Comparison of ENCODE assay signal across 8 mouse cellular contexts in genomic region chr5:31220448-31221303, GRCm38 (mm10). TPM values are rescaled to one million over a fixed set of nuclear protein-coding genes. Genes with fewer than 3 reads are reported as not detected.
DNase-seq lines count a peak whose midpoint lies in the region; ATAC-seq and TF ChIP-seq lines count a peak whose summit lies in the region.

TSS of gene Ppm1g (minus strand) at chr5:31220687.

- peak within 1 kb of the TSS; percentile 94 for H3K9ac ChIP-seq in ES-Bruce4 (ENCODE audit: low read depth, poor library complexity, severe bottlenecking)
- peak within 1 kb of the TSS; percentile 90 for H3K9ac ChIP-seq in forebrain, embryonic 14.5 days (ENCODE audit: low read length)

- TF ChIP-seq POLR2A in ES-Bruce4 (IDR thresholded peaks at IDR 0.05; ENCODE audit: insufficient read depth, low read length), result peak; percentile 98
- peak; percentile 96 for TF ChIP-seq POLR2A in lung, adult 2 months (IDR thresholded peaks at IDR 0.05; ENCODE audit: borderline replicate concordance, extremely low read depth, low read depth, low read length)

- H3K4me1 ChIP-seq in ES-Bruce4 (ENCODE audit: control insufficient read depth, insufficient read depth, low read length), result no peaks in the 10 kb centered on the region
- peaks cover 5% of the 10 kb centered on the region; the same call in 1 of the 2 replicates for H3K4me1 ChIP-seq in forebrain, embryonic 14.5 days (ENCODE audit: control insufficient read depth, insufficient read depth, low read length)
- peaks cover 6% of the 10 kb centered on the region; the same call in 1 of the 2 replicates for H3K4me1 ChIP-seq in lung, adult 2 months (ENCODE audit: control insufficient read depth, insufficient read depth, low read length)

- peak; percentile 92 for ATAC-seq in cerebellum, adult (ENCODE audit: insufficient number of reproducible peaks, low FRiP score, low TSS enrichment)
- peak; percentile 96 for ATAC-seq in forebrain, embryonic 14.5 days
- peak; percentile 94 for ATAC-seq in neutrophil, adult 5-6 weeks (ENCODE audit: extremely low read depth, insufficient number of reproducible peaks, low FRiP score, poor library complexity, severe bottlenecking)

- H3K4me3 ChIP-seq in ES-Bruce4 (ENCODE audit: low read depth, low read length), result peak within 1 kb of the TSS; percentile 96
- peak within 1 kb of the TSS; percentile 96 for H3K4me3 ChIP-seq in forebrain, embryonic 14.5 days (ENCODE audit: low read depth, low read length)
- peak within 1 kb of the TSS; percentile 90 for H3K4me3 ChIP-seq in lung, adult 2 months (replicated peaks; ENCODE audit: extremely low read depth, low read depth, low read length)

- TF ChIP-seq CTCF in ES-Bruce4 (IDR thresholded peaks at IDR 0.05; ENCODE audit: low read depth, low read length), result no peak
- no peak for TF ChIP-seq CTCF in lung, adult 2 months (IDR thresholded peaks at IDR 0.05; ENCODE audit: insufficient read depth, low read length)

- peak within 1 kb of the TSS; percentile 77 for H3K4me2 ChIP-seq in forebrain, embryonic 14.5 days (ENCODE audit: low read length)

- H3K27me3 ChIP-seq in ES-Bruce4 (ENCODE audit: control insufficient read depth, insufficient read depth, low read length, poor library complexity, severe bottlenecking), result no peaks in the 10 kb centered on the region
- H3K27me3 ChIP-seq in forebrain, embryonic 14.5 days (replicated peaks; ENCODE audit: control insufficient read depth, insufficient read depth, low read length), result no peaks in the 10 kb centered on the region

- peak within 1 kb of the TSS; percentile 85 for H3K27ac ChIP-seq in ES-Bruce4 (ENCODE audit: insufficient read depth, low read length)
- H3K27ac ChIP-seq in forebrain, embryonic 14.5 days (ENCODE audit: low read depth, low read length), result peak within 1 kb of the TSS; percentile 90

- H3K9me3 ChIP-seq in ES-Bruce4 (replicated peaks; ENCODE audit: control insufficient read depth, insufficient read depth, low read length, poor library complexity, severe bottlenecking), result no peaks in the 10 kb centered on the region
- no peaks in the 10 kb centered on the region for H3K9me3 ChIP-seq in forebrain, embryonic 14.5 days (replicated peaks; ENCODE audit: control insufficient read depth, low read length)

- intact Hi-C loops in heart, postnatal 14 days (cut with DNase I), result loop anchor here (2.0 to 10.0 kb wide), 3 partner anchors 20 to 234 kb away; partner anchors contain the start of genes Gm9970, Ift172, Nrbp1 and Zfp512

- DNase-seq in forebrain, embryonic 14.5 days (ENCODE audit: low spot score), result peak; percentile 97
- DNase-seq in heart, postnatal 14 days, result peak; percentile 99 to 100
- DNase-seq in layer of hippocampus, adult 18-20 months (ENCODE audit: low spot score in 2 of 2), result peak; percentile 91 to 96
- peak; percentile 100 for DNase-seq in lung, adult 2 months
- peak; percentile 92 to 93 for DNase-seq in thymus, adult 18-20 months

- 0 out of 2 replicates have a peak, but pooled peaks have one; percentile 39 for TF ChIP-seq EP300 in ES-Bruce4 (IDR thresholded peaks at IDR 0.05; ENCODE audit: insufficient read depth, low read depth, low read length)

- H3K36me3 ChIP-seq in ES-Bruce4 (ENCODE audit: control insufficient read depth, insufficient read depth, low read length, poor library complexity, severe bottlenecking), result peaks cover 4% of the 10 kb centered on the region
- H3K36me3 ChIP-seq in forebrain, embryonic 14.5 days (ENCODE audit: control insufficient read depth, insufficient read depth, low read length), result no peaks in the 10 kb centered on the region

- WGBS in forebrain, embryonic 14.5 days, result under 1% methylated on average over 62 of the region's 70 CpGs
- under 1% methylated on average over 70 of the region's 70 CpGs for WGBS in lung, adult 2 months

RNA-seq across cellular contexts. Expression of gene Ppm1g, which starts in this region (rescaled TPM):
- polyA plus RNA-seq in ES-Bruce4 (2011; ENCODE audit: insufficient read depth, insufficient read length, low read depth, missing spikeins), result 188 and 225 TPM in 2 replicates
- polyA plus RNA-seq in forebrain, embryonic 14.5 days (2014; fragmentation: Nextera tagmentation; extraction: Ambion mirVana), result 133 and 143 TPM in 2 replicates
- 10 to 100 TPM; 56.5 to 66.1 TPM for total RNA-seq in heart, postnatal 14 days (2021)
- 10 to 100 TPM; 69.6 to 73.3 TPM for total RNA-seq in layer of hippocampus, adult 18-20 months (2021)
- polyA plus RNA-seq in lung, adult 2 months (2012; rRNA removed), result 67.4 and 89.5 TPM in 2 replicates
- total RNA-seq in neutrophil, adult 5-6 weeks (2017), result 116 and 124 TPM in 2 replicates

Comparison
In these comparisons a context has a peak if more than half of its experiments do, and no peak if none do; other contexts are left out.
1. Peak in every context shown above with its lines: DNase-seq, ATAC-seq, H3K4me3 ChIP-seq and H3K27ac ChIP-seq.